Mouse (Mus musculus): ENCODE measurements around the gene Kif17.

DNA sequence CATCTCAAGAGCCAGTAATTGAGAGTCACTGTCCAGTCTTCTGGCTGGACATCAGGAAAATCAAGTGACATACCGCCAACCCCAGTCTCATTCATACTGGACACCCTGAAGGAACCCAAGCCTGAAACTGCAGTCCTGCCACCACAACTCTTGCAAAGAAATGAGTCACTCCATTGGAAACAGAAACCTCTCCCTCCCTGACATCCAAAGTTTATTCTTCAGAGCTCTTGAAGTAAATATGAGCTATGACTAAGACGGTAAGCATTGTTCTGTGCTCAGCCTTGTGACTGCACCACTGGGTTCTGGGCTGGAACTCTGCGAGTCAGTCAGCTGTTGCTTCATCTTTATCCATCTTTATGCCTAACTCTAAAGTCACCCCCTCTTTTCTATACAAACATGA is 36.4 kb upstream of the Kif17 start:
- TF ChIP-seq MAFK (IDR thresholded peaks at IDR 0.05; ENCODE audit: insufficient read depth, low read depth, low read length), result no peak
- no peak for TF ChIP-seq CHD2 (IDR thresholded peaks at IDR 0.05; ENCODE audit: low read depth, low read length)
